9 mouse cellular contexts compared by ENCODE assay signal in the genomic region with DNA sequence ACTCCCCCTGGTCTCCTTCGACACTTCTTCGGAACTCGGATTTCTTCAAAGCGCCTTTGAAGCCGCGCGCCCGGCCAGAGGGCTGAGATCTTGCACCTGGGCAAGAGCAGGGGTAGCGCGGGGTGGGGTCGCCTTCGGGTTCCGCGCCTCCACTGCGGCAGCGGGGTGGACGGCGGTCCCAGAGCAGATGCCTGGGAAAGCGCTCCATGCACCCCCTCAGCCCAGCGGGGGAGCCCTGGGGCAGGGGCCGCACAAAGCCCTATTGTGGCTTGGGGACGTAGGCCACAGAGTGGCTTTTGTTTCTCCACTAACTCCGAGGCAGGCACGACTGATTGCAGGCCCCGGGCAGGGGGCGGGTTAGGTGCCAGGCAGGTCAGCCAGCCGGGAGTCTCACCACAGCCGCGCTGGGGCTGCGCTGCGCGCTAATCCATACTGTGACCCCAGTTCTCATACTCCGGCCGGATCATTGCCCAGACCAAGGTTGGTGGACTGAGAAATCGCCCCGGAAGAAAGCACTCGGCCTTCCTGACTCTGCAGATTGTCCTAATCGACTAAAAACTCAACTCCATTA. TPM values are rescaled to one million over a fixed set of nuclear protein-coding genes. Genes with fewer than 3 reads are reported as not detected.
A peak's percentile ranks its signal among the peaks of the same experiment; 100 is the strongest.
DNase-seq lines count a peak whose midpoint lies in the region; ATAC-seq and TF ChIP-seq lines count a peak whose summit lies in the region.
"Had no signal": no experiment of that assay in that cellular context is flagged by ENCODE, and none has a peak within 500 bp of the region (broad histone marks: within the 10 kb centered on the region; RNA-seq: fewer than 3 reads in every experiment).

No protein-coding gene starts in this region.

- intact Hi-C loops in left cerebral cortex, adult 2 months (cut with DNase I) = loop anchor here (1.0 kb wide), 1 partner anchor 21 kb away; no protein-coding TSS in a partner anchor

- peak overlapping the region; percentile 85 for H3K27ac ChIP-seq in left cerebral cortex, adult 2 months
- H3K27ac ChIP-seq: macrophage had no signal

- no peak for TF ChIP-seq CTCF in left cerebral cortex, adult 2 months (IDR thresholded peaks at IDR 0.05)

- peak overlapping the region; percentile 55 for H3K4me3 ChIP-seq in left cerebral cortex, adult 2 months

- peak; percentile 18; the same call in 1 of the 2 replicates for ATAC-seq in granulocyte monocyte progenitor cell, adult 5-6 weeks (replicated peaks; ENCODE audit: poor library complexity, severe bottlenecking)

- DNase-seq in left cerebral cortex, adult 2 months (ENCODE audit: extremely low spot score in 1 of 2, low spot score in 2 of 2) = peak in 1 of 2 experiments; percentile 44
- DNase-seq in left cerebral cortex, adult 11 months (ENCODE audit: low spot score) = no peak
- peak; percentile 32 to 46 for DNase-seq in cerebellum, postnatal 25 days
- peak; percentile 57 for DNase-seq in kidney, postnatal 14 days
- DNase-seq in mesoderm, embryonic 11.5 days (ENCODE audit: low read depth, low spot score) = peak; percentile 81
- DNase-seq in ovary, postnatal 36 days (ENCODE audit: low spot score) = no peak
- no peak for DNase-seq in adrenal gland, adult (ENCODE audit: inconsistent age in 2 of 2, low spot score in 1 of 2)

RNA-seq across cellular contexts. Expression of gene Aaas, which starts 5.4 kb away (rescaled TPM):
- 10 to 100 TPM; 14.3 to 18.9 TPM for total RNA-seq in left cerebral cortex, adult 2 months (2021)
- total RNA-seq in granulocyte monocyte progenitor cell, adult 5-6 weeks (2014; fragmentation: Nextera tagmentation) = 120 and 123 TPM in 2 replicates
- total RNA-seq in granulocyte monocyte progenitor cell, adult 5-6 weeks (2017) = 147 and 153 TPM in 2 replicates

RNA-seq across cellular contexts. Expression of gene Sp7, which starts 11.0 kb away (rescaled TPM):
- under 1 TPM; 0.27 to 0.61 TPM for total RNA-seq in left cerebral cortex, adult 2 months (2021)
- total RNA-seq in granulocyte monocyte progenitor cell, adult 5-6 weeks (2014; fragmentation: Nextera tagmentation) = not detected in 2 replicates
- total RNA-seq in granulocyte monocyte progenitor cell, adult 5-6 weeks (2017) = not detected in 2 replicates

RNA-seq across cellular contexts. Expression of gene Myg1, which starts 24.4 kb away (rescaled TPM):
- total RNA-seq in left cerebral cortex, adult 2 months (2021) = 10 to 100 TPM; 65.1 to 67.9 TPM
- 63.3 and 88.7 TPM in 2 replicates for total RNA-seq in granulocyte monocyte progenitor cell, adult 5-6 weeks (2014; fragmentation: Nextera tagmentation)
- total RNA-seq in granulocyte monocyte progenitor cell, adult 5-6 weeks (2017) = 55.1 and 59.9 TPM in 2 replicates

RNA-seq across cellular contexts. Expression of gene Pfdn5, which starts 30.0 kb away (rescaled TPM):
- 100 to 1,000 TPM; 408 to 428 TPM for total RNA-seq in left cerebral cortex, adult 2 months (2021)
- total RNA-seq in granulocyte monocyte progenitor cell, adult 5-6 weeks (2014; fragmentation: Nextera tagmentation) = 299 and 314 TPM in 2 replicates
- 366 and 404 TPM in 2 replicates for total RNA-seq in granulocyte monocyte progenitor cell, adult 5-6 weeks (2017)

RNA-seq across cellular contexts. Expression of gene Sp1, which starts 50.0 kb away (rescaled TPM):
- 10 to 100 TPM; 26.8 to 27.2 TPM for total RNA-seq in left cerebral cortex, adult 2 months (2021)
- total RNA-seq in granulocyte monocyte progenitor cell, adult 5-6 weeks (2014; fragmentation: Nextera tagmentation) = 59.6 and 71.6 TPM in 2 replicates
- 52.0 and 56.1 TPM in 2 replicates for total RNA-seq in granulocyte monocyte progenitor cell, adult 5-6 weeks (2017)

Comparison
In these comparisons a context has a peak if more than half of its experiments do, and no peak if none do; other contexts are left out.
1. DNase-seq: peak in cerebellum, postnatal 25 days (2 of 2), kidney, postnatal 14 days (single experiment) and mesoderm, embryonic 11.5 days (single experiment); none in left cerebral cortex, adult 11 months (single experiment), ovary, postnatal 36 days (single experiment) and adrenal gland, adult (0 of 2).
2. RNA of gene Aaas, which starts 5.4 kb away (total RNA-seq): 120 to 153 TPM in granulocyte monocyte progenitor cell, adult 5-6 weeks; 14.3 to 18.9 TPM in left cerebral cortex, adult 2 months; every median in the first group is over 4 times any median in the second.